Mouse (Mus musculus) inflammation-experienced regulatory T-cells, adult 6 months (primary cell): ENCODE measurements around the gene Plcb2. TPM values are rescaled to one million over a fixed set of nuclear protein-coding genes. Genes with fewer than 3 reads are reported as not detected.

Experiments
- polyA plus RNA-seq, 3 experiments: library from polyadenylated mRNA; unstranded; fragments of 100-300 nt; shearing (Covaris generic); gene quantifications; one replicate each; pipeline ENCODE4 v1.2.1; 2017

Gene Plcb2
- polyA plus RNA-seq, 3 experiments from 2014 or later: 8.2 to 18.9 (median 18.4) TPM

Other genes with a start within 250 kb of the Plcb2 start
- 100 to 1,000 TPM; 288 to 331 (median 298) TPM for gene Srp14, start 248.7 kb downstream of the Plcb2 start, polyA plus RNA-seq
- gene Bmf, start 178.8 kb downstream of the Plcb2 start, polyA plus RNA-seq: 1 to 10 TPM in 2 of 3 experiments, under 1 TPM in 1; 0.81 to 2.8 (median 1.7) TPM
- 10 to 100 TPM in 1 of 3 experiments, 1 to 10 TPM in 2; 5.4 to 49.0 (median 9.4) TPM for gene Bub1b, start 130.2 kb downstream of the Plcb2 start, polyA plus RNA-seq
- gene Pak6, start 65.1 kb downstream of the Plcb2 start, polyA plus RNA-seq: under 1 TPM in 2 of 3 experiments, not detected in 1; 0.15 to 0.60 TPM
- gene Ankrd63, start 24.5 kb downstream of the Plcb2 start, polyA plus RNA-seq: not detected
- gene Inafm2, start 17.3 kb upstream of the Plcb2 start, polyA plus RNA-seq: 10 to 100 TPM; 28.1 to 40.7 (median 28.2) TPM
- under 1 TPM in 2 of 3 experiments, not detected in 1; 0.16 to 0.30 TPM for gene Ccdc9b, start 34.2 kb upstream of the Plcb2 start, polyA plus RNA-seq
- gene Phgr1, start 44.3 kb upstream of the Plcb2 start, polyA plus RNA-seq: not detected
- gene Disp2, start 51.3 kb upstream of the Plcb2 start, polyA plus RNA-seq: not detected
- 10 to 100 TPM; 11.9 to 73.4 (median 13.7) TPM for gene Knstrn, start 85.6 kb upstream of the Plcb2 start, polyA plus RNA-seq
- gene Ivd, start 133.5 kb upstream of the Plcb2 start, polyA plus RNA-seq: 10 to 100 TPM; 33.1 to 71.6 (median 60.8) TPM
- 1 to 10 TPM; 2.2 to 4.6 (median 4.6) TPM for gene Bahd1, start 171.9 kb upstream of the Plcb2 start, polyA plus RNA-seq
- gene Chst14, start 198.1 kb upstream of the Plcb2 start, polyA plus RNA-seq: 1 to 10 TPM; 1.1 to 1.6 (median 1.5) TPM